Mouse (Mus musculus) MEL (cell line): ENCODE results near the gene Atp5h. TPM values are rescaled to one million over a fixed set of nuclear protein-coding genes. Genes with fewer than 3 reads are reported as not detected.

Experiments
- DNase-seq: peaks from one replicate; pipeline ENCODE4 v3.0.0; 2011; ENCODE audit warnings: low read depth, low spot score
- H3K27ac ChIP-seq: 2 replicates; pipeline ENCODE4 v1.5.1; 2012; ENCODE audit warnings: low read depth, mild to moderate bottlenecking, control low read depth, low read length, moderate library complexity; ENCODE audit not compliant: control insufficient read depth
- H3K27me3 ChIP-seq, 2 experiments: fragments of 150-350 bp in 1 of 2; sonication (generic) in 1 of 2; 2 replicates each; pipeline ENCODE4 v1.6.1; 2012; ENCODE audit warnings: low read length in 2 of 2, mild to moderate bottlenecking in 2 of 2, improper control_type of control experiment in 1 of 2, moderate library complexity in 1 of 2; ENCODE audit not compliant: insufficient read depth in 2 of 2, control insufficient read depth in 1 of 2
- H3K36me3 ChIP-seq, 2 experiments: 2 replicates each; pipeline ENCODE4 v1.6.1; 2012 to 2014; ENCODE audit warnings: low read length in 2 of 2, improper control_type of control experiment in 1 of 2, inconsistent platforms in 1 of 2, mild to moderate bottlenecking in 1 of 2; ENCODE audit not compliant: insufficient read depth in 2 of 2, control insufficient read depth in 1 of 2
- H3K4me1 ChIP-seq, 2 experiments: fragments of 150-350 bp in 1 of 2; sonication (generic) in 1 of 2; 2 replicates each; pipeline ENCODE4 v1.6.1; 2012; ENCODE audit warnings: low read length in 2 of 2, improper control_type of control experiment in 1 of 2, mild to moderate bottlenecking in 1 of 2; ENCODE audit not compliant: insufficient read depth in 2 of 2, control insufficient read depth in 1 of 2
- H3K4me3 ChIP-seq, 2 experiments: fragments of 150-350 bp in 1 of 2; sonication (generic) in 1 of 2; 2 replicates each; pipeline ENCODE4 v1.5.1; 2012; ENCODE audit warnings: low read depth in 2 of 2, low read length in 2 of 2, mild to moderate bottlenecking in 2 of 2, moderate library complexity in 2 of 2, control low read depth in 1 of 2, improper control_type of control experiment in 1 of 2; ENCODE audit not compliant: control insufficient read depth in 1 of 2, insufficient read depth in 1 of 2
- H3K79me2 ChIP-seq: 2 replicates; pipeline ENCODE4 v1.6.1; 2012; ENCODE audit warnings: mild to moderate bottlenecking, low read length, moderate library complexity; ENCODE audit not compliant: control insufficient read depth, poor library complexity, insufficient read depth
- H3K9ac ChIP-seq: 2 replicates; pipeline ENCODE4 v1.6.1; 2012; ENCODE audit warnings: low read depth, mild to moderate bottlenecking, control low read depth, low read length, moderate library complexity; ENCODE audit not compliant: control insufficient read depth, poor library complexity, severe bottlenecking
- H3K9me3 ChIP-seq: fragments of 150-350 bp; sonication (generic); replicated peaks from 2 replicates; pipeline ENCODE4 v1.6.1; 2012; ENCODE audit warnings: mild to moderate bottlenecking, low read length, improper control_type of control experiment, moderate library complexity; ENCODE audit not compliant: insufficient read depth
- CTCF ChIP-seq, 3 experiments: IDR thresholded peaks in 2 of 3; conservative IDR thresholded peaks in 1 of 3; 2 replicates each; pipeline ENCODE4 v1.5.1; 2011 to 2012; ENCODE audit warnings: low read length in 3 of 3, low read depth in 2 of 3, mild to moderate bottlenecking in 2 of 3, improper control_type of control experiment in 1 of 3, inconsistent platforms in 1 of 3, mixed read lengths in 1 of 3, moderate library complexity in 1 of 3; ENCODE audit not compliant: control insufficient read depth in 1 of 3, insufficient read depth in 1 of 3, poor library complexity in 1 of 3, severe bottlenecking in 1 of 3
- ELF1 ChIP-seq: IDR thresholded peaks from 2 replicates; pipeline ENCODE4 v1.6.1; 2014; ENCODE audit warnings: low read depth, mild to moderate bottlenecking, inconsistent platforms, low read length, improper control_type of control experiment, moderate library complexity
- GATA1 ChIP-seq: IDR thresholded peaks from 2 replicates; pipeline ENCODE4 v1.6.1; 2011; ENCODE audit warnings: low read depth, low read length, improper control_type of control experiment
- JUND ChIP-seq: IDR thresholded peaks from 2 replicates; pipeline ENCODE4 v1.6.1; 2011; ENCODE audit warnings: low read depth, mild to moderate bottlenecking, improper control_type of control experiment, low read length
- MAFK ChIP-seq: IDR thresholded peaks from 2 replicates; pipeline ENCODE4 v1.6.1; 2011; ENCODE audit warnings: low read depth, mild to moderate bottlenecking, low read length, improper control_type of control experiment, borderline replicate concordance
- MEF2A ChIP-seq: IDR thresholded peaks from 2 replicates; pipeline ENCODE4 v1.6.1; 2014; ENCODE audit warnings: low read depth, mild to moderate bottlenecking, inconsistent platforms, low read length, improper control_type of control experiment; ENCODE audit not compliant: poor library complexity, insufficient replicate concordance, severe bottlenecking; ENCODE audit errors: extremely low read depth
- MXI1 ChIP-seq: IDR thresholded peaks from 2 replicates; pipeline ENCODE4 v1.6.1; 2011; ENCODE audit warnings: mild to moderate bottlenecking, low read depth, low read length, improper control_type of control experiment
- MYB ChIP-seq: IDR thresholded peaks from 2 replicates; pipeline ENCODE4 v1.6.1; 2011; ENCODE audit warnings: mild to moderate bottlenecking, low read depth, low read length, improper control_type of control experiment
- MYC ChIP-seq: IDR thresholded peaks from 2 replicates; pipeline ENCODE4 v1.6.1; 2011; ENCODE audit warnings: low read depth, mild to moderate bottlenecking, low read length, improper control_type of control experiment, moderate library complexity
- NELFE ChIP-seq: IDR thresholded peaks from 2 replicates; pipeline ENCODE4 v1.6.1; 2011; ENCODE audit warnings: low read depth, low read length, improper control_type of control experiment
- NRF1 ChIP-seq: IDR thresholded peaks from 2 replicates; pipeline ENCODE4 v1.6.1; 2014; ENCODE audit warnings: low read depth, mild to moderate bottlenecking, inconsistent platforms, low read length, improper control_type of control experiment, moderate library complexity; ENCODE audit not compliant: poor library complexity, insufficient read depth, severe bottlenecking
- POLR2AphosphoS5 ChIP-seq: IDR thresholded peaks from 2 replicates; pipeline ENCODE4 v1.6.1; 2012; ENCODE audit warnings: low read depth, borderline replicate concordance, mild to moderate bottlenecking, inconsistent platforms, low read length, moderate library complexity, mixed read lengths
- RAD21 ChIP-seq: IDR thresholded peaks from 2 replicates; pipeline ENCODE4 v1.6.1; 2011; ENCODE audit warnings: mild to moderate bottlenecking, low read depth, low read length, improper control_type of control experiment
- RCOR1 ChIP-seq: IDR thresholded peaks from 2 replicates; pipeline ENCODE4 v1.6.1; 2012; ENCODE audit warnings: low read depth, mild to moderate bottlenecking, inconsistent platforms, low read length, improper control_type of control experiment
- SMC3 ChIP-seq: IDR thresholded peaks from 2 replicates; pipeline ENCODE4 v1.6.1; 2011; ENCODE audit warnings: low read depth, low read length, improper control_type of control experiment
- TBP ChIP-seq: IDR thresholded peaks from 2 replicates; pipeline ENCODE4 v1.8.0; 2011; ENCODE audit warnings: low read depth, low read length, improper control_type of control experiment
- UBTF ChIP-seq: IDR thresholded peaks from 2 replicates; pipeline ENCODE4 v1.6.1; 2012; ENCODE audit warnings: low read depth, mild to moderate bottlenecking, inconsistent platforms, low read length, improper control_type of control experiment, moderate library complexity, borderline replicate concordance; ENCODE audit not compliant: insufficient read depth
- USF1 ChIP-seq: IDR thresholded peaks from 2 replicates; pipeline ENCODE4 v1.6.1; 2014; ENCODE audit warnings: low read depth, mild to moderate bottlenecking, inconsistent platforms, low read length, improper control_type of control experiment, moderate library complexity
- USF2 ChIP-seq, 2 experiments: IDR thresholded peaks; 2 replicates each; pipeline ENCODE4 v1.6.1; 2011 to 2012; ENCODE audit warnings: improper control_type of control experiment in 2 of 2, low read length in 2 of 2, borderline replicate concordance in 1 of 2, inconsistent platforms in 1 of 2, low read depth in 1 of 2, mild to moderate bottlenecking in 1 of 2; ENCODE audit not compliant: insufficient read depth in 1 of 2
- polyA plus RNA-seq, 2 experiments: library from polyadenylated mRNA; stranded (reverse) in 1 of 2; unstranded in 1 of 2; fragments of >175 nt in 1 of 2; fragments of >200 nt in 1 of 2; gene quantifications; 2 replicates each; pipeline versions ENCODE4 v1.2.1 to v1.2.4; 2012; ENCODE audit warnings: low replicate concordance in 2 of 2, low read depth in 1 of 2; ENCODE audit not compliant: insufficient read length in 2 of 2, insufficient read depth in 1 of 2, missing spikeins in 1 of 2
- total RNA-seq: library from RNA; depleted of rRNA; stranded (reverse); fragments of 300-350 nt; gene quantifications from 2 replicates; pipeline ENCODE4 v1.2.3, GENCODE M21; 2012

Atp5h gene
- total and polyA plus RNA-seq, 3 experiments: 525 to 1,715 (median 706) TPM

- DNase-seq: no peak
These were observed 21.7 kb upstream of the Atp5h start for GRCm38 (mm10) chr11:115441417-115441816.

GRCm38 (mm10) chr11:115439906-115440595, 20.3 kb upstream of the Atp5h start, which contains the start of gene Trim80:
Trim80 (plus strand) TSS chr11:115440545.
- H3K27me3 ChIP-seq: no peaks in the 10 kb centered on the region

More at GRCm38 (mm10) chr11:115441417-115441816, 21.7 kb upstream of the Atp5h start:
- H3K27me3 ChIP-seq: no peaks in the 10 kb centered on the region
- H3K9me3 ChIP-seq: no peaks in the 10 kb centered on the region
- peaks cover 3 to 8% of the 10 kb centered on the region in 2 experiments; a peak in 3 of 4 replicates for H3K4me1 ChIP-seq
- H3K9ac ChIP-seq: no peak overlapping the region
- H3K27ac ChIP-seq: no peak overlapping the region
- H3K79me2 ChIP-seq: no peaks in the 10 kb centered on the region
- no peak overlapping the region for H3K4me3 ChIP-seq
- peaks cover 0 to 5% of the 10 kb centered on the region in 2 experiments; a peak in 2 of 4 replicates for H3K36me3 ChIP-seq
- no peak for TF ChIP-seq ELF1
- TF ChIP-seq NRF1: no peak
- no peak for TF ChIP-seq UBTF
- TF ChIP-seq SMC3: no peak
- TF ChIP-seq NELFE: no peak
- no peak for TF ChIP-seq RCOR1
- no peak for TF ChIP-seq MXI1
- TF ChIP-seq MYC: no peak
- TF ChIP-seq GATA1: no peak
- TF ChIP-seq USF1: no peak
- no peak for TF ChIP-seq TBP

More at GRCm38 (mm10) chr11:115439906-115440595, 20.3 kb upstream of the Atp5h start, which contains the start of gene Trim80:
- H3K4me3 ChIP-seq: no peak within 1 kb of the TSS
- H3K9me3 ChIP-seq: no peaks in the 10 kb centered on the region
- H3K27ac ChIP-seq: no peak within 1 kb of the TSS
- peaks cover 3 to 8% of the 10 kb centered on the region in 2 experiments; a peak in 3 of 4 replicates for H3K4me1 ChIP-seq
- no peaks in the 10 kb centered on the region for H3K79me2 ChIP-seq
- H3K9ac ChIP-seq: no peak within 1 kb of the TSS
- TF ChIP-seq RCOR1: no peak
- no peak for TF ChIP-seq POLR2AphosphoS5
- peak; percentile 48 to 64 (median 56) for TF ChIP-seq CTCF (IDR thresholded peaks at IDR 0.05 in 2 of 3, conservative IDR thresholded peaks at IDR 0.05 in 1 of 3; ENCODE audit: control insufficient read depth in 1 of 3, insufficient read depth in 1 of 3, low read depth in 2 of 3, low read length in 3 of 3, poor library complexity in 1 of 3, severe bottlenecking in 1 of 3)
- TF ChIP-seq SMC3: peak; percentile 46
- no peak for TF ChIP-seq USF2 (IDR thresholded peaks at IDR 0.05; ENCODE audit: borderline replicate concordance in 1 of 2, insufficient read depth in 1 of 2, low read depth in 1 of 2, low read length in 2 of 2)
- TF ChIP-seq MYB: no peak
- peak; percentile 33 for TF ChIP-seq RAD21
- no peak for TF ChIP-seq MAFK
- no peak for TF ChIP-seq MXI1
- no peak for TF ChIP-seq MEF2A
- TF ChIP-seq JUND: no peak
- H3K36me3 ChIP-seq: peaks cover 0 to 5% of the 10 kb centered on the region in 2 experiments; a peak in 2 of 4 replicates
- DNase-seq: peak; percentile 54
